8 mouse cellular contexts compared by ENCODE assay signal in genomic region chr1:93175849-93176248, GRCm38 (mm10). TPM values are rescaled to one million over a fixed set of nuclear protein-coding genes. Genes with fewer than 3 reads are reported as not detected.
DNase-seq lines count a peak whose midpoint lies in the region; ATAC-seq lines count a peak whose summit lies in the region.
"Had no signal": no experiment of that assay in that cellular context is flagged by ENCODE, and none has a peak within 500 bp of the region (broad histone marks: within the 10 kb centered on the region; RNA-seq: fewer than 3 reads in every experiment).

No protein-coding gene starts in this region.

- H3K36me3 ChIP-seq in midbrain, embryonic 12.5 days = no peaks in the 10 kb centered on the region

- intact Hi-C loops in left cerebral cortex, postnatal 10 days (cut with DNase I) = loop anchor here (10.0 kb wide), 1 partner anchor 169 kb away; the partner anchor contains the start of genes Pask and Ppp1r7

- WGBS in midbrain, embryonic 12.5 days = 19% methylated on average over 6 of the region's 6 CpGs

- peak; percentile 52 for DNase-seq in ovary, adult 18-20 months (ENCODE audit: low spot score)
- DNase-seq in ovary, postnatal 14 days (ENCODE audit: low spot score) = no peak
- DNase-seq in forelimb bud, embryonic 11.5 days (ENCODE audit: low read depth, low spot score) = peak; percentile 12
- no peak for DNase-seq in urinary bladder, postnatal 36 days (ENCODE audit: low spot score in 2 of 2)
- DNase-seq in left cerebral cortex, postnatal 10 days (ENCODE audit: extremely low spot score in 1 of 2, low spot score in 2 of 2) = no peak

- peak overlapping the region; percentile 74 for H3K4me2 ChIP-seq in midbrain, embryonic 12.5 days (replicated peaks)

- H3K4me3 ChIP-seq in midbrain, embryonic 12.5 days = no peak overlapping the region
- H3K4me3 ChIP-seq: megakaryocyte, embryonic 14.5 days had no signal

- H3K27me3 ChIP-seq in midbrain, embryonic 12.5 days = peaks cover 38% of the 10 kb centered on the region

- no peak overlapping the region for H3K9ac ChIP-seq in midbrain, embryonic 12.5 days (replicated peaks)

- peaks cover 15% of the 10 kb centered on the region for H3K4me1 ChIP-seq in midbrain, embryonic 12.5 days

- no peak overlapping the region for H3K27ac ChIP-seq in midbrain, embryonic 12.5 days (replicated peaks)

- no peaks in the 10 kb centered on the region for H3K9me3 ChIP-seq in midbrain, embryonic 12.5 days
- H3K9me3 ChIP-seq: megakaryocyte, embryonic 14.5 days had no signal

- no peak; the same call in 1 of the 2 replicates for ATAC-seq in midbrain, embryonic 12.5 days (ENCODE audit: low FRiP score, low read depth)
- ATAC-seq in CD4-positive, CD25-positive, alpha-beta regulatory T cell, adult 4 months = no peak

RNA-seq across cellular contexts. Expression of gene Crocc2, which starts 7.3 kb away (rescaled TPM):
- 0.16 and 0.18 TPM in 2 replicates for polyA plus RNA-seq in midbrain, embryonic 12.5 days (2016; fragmentation: Nextera tagmentation; extraction: Ambion mirVana)
- total RNA-seq in left cerebral cortex, postnatal 10 days (2021) = under 1 TPM; 0.16 to 0.17 TPM
- not detected for polyA plus RNA-seq in CD4-positive, CD25-positive, alpha-beta regulatory T cell, adult 4 months (2017; shearing (Covaris generic))

RNA-seq across cellular contexts. Expression of gene 2310007B03Rik, which starts 15.1 kb away (rescaled TPM):
- polyA plus RNA-seq in midbrain, embryonic 12.5 days (2016; fragmentation: Nextera tagmentation; extraction: Ambion mirVana) = 0.25 and 0.32 TPM in 2 replicates
- total RNA-seq in left cerebral cortex, postnatal 10 days (2021) = not detected
- not detected for polyA plus RNA-seq in CD4-positive, CD25-positive, alpha-beta regulatory T cell, adult 4 months (2017; shearing (Covaris generic))

RNA-seq across cellular contexts. Expression of gene Agxt, which starts 40.8 kb away (rescaled TPM):
- polyA plus RNA-seq in midbrain, embryonic 12.5 days (2016; fragmentation: Nextera tagmentation; extraction: Ambion mirVana) = not detected in 2 replicates
- not detected for total RNA-seq in left cerebral cortex, postnatal 10 days (2021)
- not detected for polyA plus RNA-seq in CD4-positive, CD25-positive, alpha-beta regulatory T cell, adult 4 months (2017; shearing (Covaris generic))

RNA-seq across cellular contexts. Expression of gene Sned1, which starts 59.8 kb away (rescaled TPM):
- 13.1 and 15.3 TPM in 2 replicates for polyA plus RNA-seq in midbrain, embryonic 12.5 days (2016; fragmentation: Nextera tagmentation; extraction: Ambion mirVana)
- total RNA-seq in left cerebral cortex, postnatal 10 days (2021) = 1 to 10 TPM; 6.5 to 7.2 TPM
- polyA plus RNA-seq in CD4-positive, CD25-positive, alpha-beta regulatory T cell, adult 4 months (2017; shearing (Covaris generic)) = under 1 TPM in 1 of 2 experiments, not detected in 1; 0.13 TPM

Comparison
In these comparisons a context has a peak if more than half of its experiments do, and no peak if none do; other contexts are left out.
1. DNase-seq: peak in ovary, adult 18-20 months (single experiment) and forelimb bud, embryonic 11.5 days (single experiment); none in ovary, postnatal 14 days (single experiment), urinary bladder, postnatal 36 days (0 of 2) and left cerebral cortex, postnatal 10 days (0 of 2).